Mouse (Mus musculus): ENCODE measurements around the gene Hsd17b1.

Hsd17b1 gene

GRCm38 (mm10) chr11:101060126-101060525 is 18.1 kb upstream of the Hsd17b1 start:
- DNase-seq (ENCODE audit: low read depth, low spot score) = no peak

GRCm38 (mm10) chr11:101061049-101061448 is 17.2 kb upstream of the Hsd17b1 start:
- no peak for DNase-seq (ENCODE audit: low read depth, low spot score)

- DNase-seq (ENCODE audit: low read depth, low spot score) = no peak
Measured at GRCm38 (mm10) chr11:101062165-101062884, 15.9 kb upstream of the Hsd17b1 start.

- DNase-seq (ENCODE audit: low read depth, low spot score) = no peak
Measured at GRCm38 (mm10) chr11:101062971-101063675, 15.1 kb upstream of the Hsd17b1 start.

- peak; percentile 83 for DNase-seq (ENCODE audit: low read depth, low spot score)
Measured at GRCm38 (mm10) chr11:101063676-101064327, 14.4 kb upstream of the Hsd17b1 start.

- no peak for DNase-seq (ENCODE audit: low read depth, low spot score)
Measured at GRCm38 (mm10) chr11:101064462-101064861, 13.7 kb upstream of the Hsd17b1 start.

GRCm38 (mm10) chr11:101065002-101065401 is 13.2 kb upstream of the Hsd17b1 start:
- no peak for DNase-seq (ENCODE audit: low read depth, low spot score)

GRCm38 (mm10) chr11:101066549-101067412 is 11.4 kb upstream of the Hsd17b1 start:
- peak; percentile 63 for DNase-seq (ENCODE audit: low read depth, low spot score)

- DNase-seq (ENCODE audit: low read depth, low spot score) = peak; percentile 79
Measured at GRCm38 (mm10) chr11:101069391-101070188, 8.6 kb upstream of the Hsd17b1 start, which contains the start of gene Naglu. Naglu (plus strand) TSS chr11:101070012.

GRCm38 (mm10) chr11:101070189-101070527 is 8.1 kb upstream of the Hsd17b1 start:
- DNase-seq (ENCODE audit: low read depth, low spot score) = no peak

- DNase-seq (ENCODE audit: low read depth, low spot score) = no peak
Measured at GRCm38 (mm10) chr11:101070987-101071386, 7.2 kb upstream of the Hsd17b1 start.

- DNase-seq (ENCODE audit: low read depth, low spot score) = no peak
Measured at GRCm38 (mm10) chr11:101071810-101072428, 6.3 kb upstream of the Hsd17b1 start.

GRCm38 (mm10) chr11:101079746-101080145 is 1.5 kb downstream of the Hsd17b1 start:
- DNase-seq (ENCODE audit: low read depth, low spot score) = no peak

- no peak for DNase-seq (ENCODE audit: low read depth, low spot score)
Measured at GRCm38 (mm10) chr11:101080421-101080820, 2.2 kb downstream of the Hsd17b1 start.

GRCm38 (mm10) chr11:101081659-101082058 is 3.4 kb downstream of the Hsd17b1 start:
- DNase-seq (ENCODE audit: low read depth, low spot score) = no peak

- peak; percentile 69 for DNase-seq (ENCODE audit: low read depth, low spot score)
Measured at GRCm38 (mm10) chr11:101082208-101083082, 4.2 kb downstream of the Hsd17b1 start, which contains the start of gene Coasy. Coasy (plus strand) TSS chr11:101082565.

GRCm38 (mm10) chr11:101083083-101083697 is 5.0 kb downstream of the Hsd17b1 start:
- DNase-seq (ENCODE audit: low read depth, low spot score) = no peak

- DNase-seq (ENCODE audit: low read depth, low spot score) = no peak
Measured at GRCm38 (mm10) chr11:101084246-101084645, 6.0 kb downstream of the Hsd17b1 start.

- no peak for DNase-seq (ENCODE audit: low read depth, low spot score)
Measured at GRCm38 (mm10) chr11:101084811-101085210, 6.6 kb downstream of the Hsd17b1 start.
